Mouse (Mus musculus) CD4-positive helper T cell, adult 2 months (primary cell): ENCODE measurements around the gene Tnfaip6.

Experiments
- DNase-seq: peaks from one replicate; pipeline ENCODE4 v3.0.0-alpha.2; 2012; ENCODE audit warnings: low read depth, missing footprints, low spot score

The Tnfaip6 gene

GRCm38 (mm10) chr2:52052335-52052734, 14.5 kb downstream of the Tnfaip6 start:
- DNase-seq, result no peak

DNA sequence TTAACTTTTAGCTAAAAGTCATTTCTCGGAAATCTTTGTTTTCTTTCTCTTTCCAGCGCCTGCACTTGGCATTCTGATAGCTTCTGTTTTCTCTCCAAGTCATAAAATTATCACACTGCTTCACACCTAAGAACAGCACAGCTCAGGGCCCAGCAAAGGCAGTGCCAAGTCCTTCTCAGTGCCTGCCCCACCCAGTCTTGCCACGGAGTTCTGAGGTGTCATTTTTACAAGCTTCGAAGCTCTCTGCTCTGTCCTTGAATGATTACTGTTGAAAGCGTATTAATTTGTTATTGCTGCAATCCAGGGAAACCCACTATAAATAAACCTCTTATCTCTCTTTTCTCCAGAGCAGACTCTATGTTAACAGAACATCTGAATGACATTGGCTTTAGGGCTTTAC, 15.7 kb downstream of the Tnfaip6 start:
- no peak for DNase-seq

- DNase-seq, result no peak
Measured at GRCm38 (mm10) chr2:52055616-52056015, 17.8 kb downstream of the Tnfaip6 start.

DNA sequence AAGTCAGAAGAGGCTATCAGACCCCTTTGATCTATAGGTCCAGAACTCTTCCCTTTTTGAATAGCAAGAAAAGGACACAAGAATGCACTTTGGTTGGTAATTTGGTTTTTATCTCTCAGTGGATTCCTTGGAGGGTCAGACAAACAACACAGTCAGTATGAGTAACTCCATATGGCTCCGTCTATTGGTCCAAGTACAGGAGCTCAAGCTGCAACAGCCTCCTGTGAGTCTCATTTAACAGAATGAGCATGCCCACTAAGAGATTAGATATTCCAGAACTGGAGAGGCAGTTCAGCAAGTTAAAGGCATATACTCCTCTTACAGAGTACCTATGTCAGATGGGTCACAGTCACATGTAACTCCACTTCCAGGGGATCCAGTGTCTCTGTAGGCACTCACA, 19.3 kb downstream of the Tnfaip6 start:
- DNase-seq, result no peak

GRCm38 (mm10) chr2:52057681-52058080, 19.9 kb downstream of the Tnfaip6 start:
- no peak for DNase-seq

- no peak for DNase-seq
Measured at GRCm38 (mm10) chr2:52068641-52069040, 30.8 kb downstream of the Tnfaip6 start.

- no peak for DNase-seq
Measured at GRCm38 (mm10) chr2:52070816-52071215, 33.0 kb downstream of the Tnfaip6 start.

- DNase-seq, result no peak
Measured at GRCm38 (mm10) chr2:52071241-52071991, 33.6 kb downstream of the Tnfaip6 start.

GRCm38 (mm10) chr2:52072065-52072490, 34.3 kb downstream of the Tnfaip6 start:
- DNase-seq, result peak; percentile 48

- DNase-seq, result peak; percentile 83
Measured at GRCm38 (mm10) chr2:52072491-52073140, 34.8 kb downstream of the Tnfaip6 start, which contains the start of gene Rif1. Gene Rif1, plus strand, starts transcription at chr2:52072832.

DNA sequence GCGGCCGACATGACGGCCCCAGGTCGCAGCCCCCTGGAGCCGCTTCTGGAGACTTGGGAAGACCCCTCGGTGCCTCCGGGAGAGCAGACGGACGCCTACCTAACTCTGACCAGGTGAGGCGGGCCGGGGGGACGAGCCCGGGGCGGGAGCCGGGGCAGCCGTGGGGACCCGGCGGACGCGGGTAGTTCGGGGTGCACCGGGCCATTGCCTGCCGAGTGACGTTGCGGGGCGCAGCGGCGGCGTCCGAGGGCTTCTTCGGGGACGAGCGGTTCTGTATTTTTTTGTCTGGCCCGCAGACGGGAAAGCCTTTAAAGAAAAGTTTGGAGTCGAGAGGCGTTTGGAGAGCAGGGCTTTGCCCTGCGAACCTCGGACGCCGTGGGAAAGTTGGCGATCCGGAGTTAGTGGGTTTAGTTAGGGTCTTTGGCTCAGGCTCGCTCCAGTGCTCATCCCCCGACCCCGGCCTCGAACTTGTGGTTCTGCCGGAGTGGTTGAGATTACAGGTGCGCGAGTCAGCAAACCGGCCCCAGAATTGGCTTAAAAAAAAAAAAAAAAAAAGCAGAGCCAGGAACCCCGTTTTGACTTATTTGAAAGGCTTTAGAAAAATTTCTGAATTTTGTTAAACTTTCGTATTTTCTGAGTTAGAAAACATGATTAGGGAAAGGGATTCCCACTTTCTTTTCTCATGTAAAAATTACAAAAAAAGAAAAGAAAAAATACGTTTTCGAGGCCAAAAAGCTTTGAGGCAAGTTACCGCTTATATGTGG, 35.5 kb downstream of the Tnfaip6 start:
- DNase-seq, result no peak

GRCm38 (mm10) chr2:52078666-52079065, 40.9 kb downstream of the Tnfaip6 start:
- DNase-seq, result no peak

DNA sequence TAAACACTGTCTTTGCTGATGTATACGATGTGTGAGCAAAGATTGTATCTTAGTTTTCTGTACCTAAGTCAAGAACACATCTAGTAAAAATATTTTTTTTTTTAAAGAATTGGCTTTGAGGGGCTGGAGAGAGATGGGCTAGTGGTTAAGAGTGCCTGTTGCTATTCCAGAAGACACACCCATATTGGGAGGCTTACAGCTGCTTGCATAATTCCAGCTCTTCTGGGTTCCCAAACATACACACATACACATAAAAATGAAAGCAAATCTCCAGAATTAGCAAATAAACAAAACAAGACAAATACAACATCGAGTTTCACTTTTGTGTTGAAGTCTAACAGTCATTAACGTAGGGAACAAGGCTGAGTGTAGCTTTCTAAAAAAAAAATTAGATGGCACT, 46.2 kb downstream of the Tnfaip6 start:
- no peak for DNase-seq

DNA sequence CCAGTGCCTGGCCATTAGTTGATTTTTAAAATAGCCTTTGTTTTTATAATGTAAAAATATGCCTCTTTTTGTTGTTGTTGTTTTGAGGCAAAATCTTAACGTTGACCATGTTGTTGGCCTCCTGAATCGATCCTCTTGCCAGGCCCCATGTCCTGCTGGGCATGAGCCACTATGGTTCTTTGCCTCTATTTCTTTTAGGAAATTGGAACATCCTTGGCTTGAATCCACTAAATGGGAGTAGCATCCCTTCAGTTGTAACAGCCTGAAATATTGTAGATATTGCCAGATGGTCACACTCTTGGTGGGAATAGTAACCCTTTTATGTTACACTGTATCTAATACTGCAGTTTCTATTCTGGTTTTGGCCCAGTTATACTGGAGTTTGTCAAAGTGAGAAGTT, 46.8 kb downstream of the Tnfaip6 start:
- DNase-seq, result no peak
